In genomic region chr12:3674913-3675312, GRCm38 (mm10) we compare ENCODE assay signal across 15 mouse cellular contexts.
DNase-seq lines count a peak whose midpoint lies in the region; ATAC-seq and TF ChIP-seq lines count a peak whose summit lies in the region.
"Had no signal": no experiment of that assay in that cellular context is flagged by ENCODE, and none has a peak within 500 bp of the region (broad histone marks: within the 10 kb centered on the region; RNA-seq: fewer than 3 reads in every experiment).

No protein-coding gene starts in this region.

- no peak overlapping the region for H3K9ac ChIP-seq in midbrain, embryonic 16.5 days (ENCODE audit: low read depth, low read length)
- H3K9ac ChIP-seq: embryonic facial prominence, embryonic 15.5 days; forebrain, embryonic 15.5 days; hindbrain, embryonic 13.5 days; liver, embryonic 13.5 days had no signal

- peaks cover 2% of the 10 kb centered on the region; the same call in 1 of the 2 replicates for H3K4me1 ChIP-seq in midbrain, embryonic 16.5 days (ENCODE audit: control insufficient read depth, insufficient read depth, low read length)
- H3K4me1 ChIP-seq: embryonic facial prominence, embryonic 15.5 days; forebrain, embryonic 15.5 days; hindbrain, embryonic 13.5 days had no signal

- peak; percentile 47 to 64 for DNase-seq in frontal cortex, postnatal 10 days (ENCODE audit: low spot score in 2 of 2)
- peak; percentile 86 to 88 for DNase-seq in layer of hippocampus, adult 2 months (ENCODE audit: low spot score in 2 of 2)
- DNase-seq in left cerebral cortex, adult 8-10 months (ENCODE audit: low spot score in 2 of 2) = peak; percentile 47 to 93
- peak; percentile 83 for DNase-seq in right cerebral cortex, postnatal 25 days
- no peak for DNase-seq in retina, postnatal 1 day
- DNase-seq in urinary bladder, postnatal 14 days (ENCODE audit: low spot score) = no peak
- DNase-seq: cerebellum, adult 11 months; kidney, adult 18-20 months; liver, embryonic 13.5 days; lung, postnatal 14 days; spleen, adult 18-20 months had no signal

- H3K4me3 ChIP-seq in layer of hippocampus, adult 2 months = no peak overlapping the region
- H3K4me3 ChIP-seq in midbrain, embryonic 16.5 days (ENCODE audit: low read depth, low read length) = no peak overlapping the region
- H3K4me3 ChIP-seq: embryonic facial prominence, embryonic 15.5 days; forebrain, embryonic 15.5 days; hindbrain, embryonic 13.5 days; liver, embryonic 13.5 days had no signal

- ATAC-seq in midbrain, embryonic 16.5 days = no peak
- ATAC-seq: forebrain, embryonic 15.5 days had no signal

- H3K4me2 ChIP-seq in midbrain, embryonic 16.5 days (ENCODE audit: low read length) = no peak overlapping the region
- H3K4me2 ChIP-seq: embryonic facial prominence, embryonic 15.5 days; forebrain, embryonic 15.5 days; hindbrain, embryonic 13.5 days; liver, embryonic 13.5 days had no signal

- no peaks in the 10 kb centered on the region for H3K36me3 ChIP-seq in midbrain, embryonic 16.5 days (ENCODE audit: control insufficient read depth, insufficient read depth, low read length)
- H3K36me3 ChIP-seq: embryonic facial prominence, embryonic 15.5 days; forebrain, embryonic 15.5 days; hindbrain, embryonic 13.5 days; liver, embryonic 13.5 days had no signal

- no peaks in the 10 kb centered on the region for H3K27me3 ChIP-seq in midbrain, embryonic 16.5 days (ENCODE audit: control insufficient read depth, insufficient read depth, low read depth, low read length)
- H3K27me3 ChIP-seq: embryonic facial prominence, embryonic 15.5 days; forebrain, embryonic 15.5 days; hindbrain, embryonic 13.5 days; liver, embryonic 13.5 days had no signal

- WGBS in midbrain, embryonic 16.5 days = 95% methylated on average over 9 of the region's 9 CpGs

- peak overlapping the region; percentile 87 for H3K27ac ChIP-seq in layer of hippocampus, adult 2 months
- no peak overlapping the region for H3K27ac ChIP-seq in midbrain, embryonic 16.5 days (ENCODE audit: low read length)
- H3K27ac ChIP-seq: embryonic facial prominence, embryonic 15.5 days; forebrain, embryonic 15.5 days; hindbrain, embryonic 13.5 days; liver, embryonic 13.5 days had no signal

- H3K9me3 ChIP-seq in midbrain, embryonic 16.5 days (replicated peaks; ENCODE audit: control insufficient read depth, low read length, poor library complexity, severe bottlenecking) = no peaks in the 10 kb centered on the region
- H3K9me3 ChIP-seq: embryonic facial prominence, embryonic 15.5 days; forebrain, embryonic 15.5 days; hindbrain, embryonic 13.5 days; liver, embryonic 13.5 days had no signal

- TF ChIP-seq CTCF in layer of hippocampus, adult 2 months (conservative IDR thresholded peaks at IDR 0.05) = no peak

Comparison
In these comparisons a context has a peak if more than half of its experiments do, and no peak if none do; other contexts are left out.
1. DNase-seq: peak in frontal cortex, postnatal 10 days (2 of 2), layer of hippocampus, adult 2 months (2 of 2), left cerebral cortex, adult 8-10 months (2 of 2) and right cerebral cortex, postnatal 25 days (single experiment); none in retina, postnatal 1 day (single experiment) and urinary bladder, postnatal 14 days (single experiment).